Mouse (Mus musculus) right cerebral cortex, postnatal 25 days (tissue): Measurements from ENCODE around the gene R3hdm4.

ENCODE experiments used
- DNase-seq: peaks from one replicate; pipeline ENCODE4 v3.0.0; 2022

R3hdm4 gene

DNA sequence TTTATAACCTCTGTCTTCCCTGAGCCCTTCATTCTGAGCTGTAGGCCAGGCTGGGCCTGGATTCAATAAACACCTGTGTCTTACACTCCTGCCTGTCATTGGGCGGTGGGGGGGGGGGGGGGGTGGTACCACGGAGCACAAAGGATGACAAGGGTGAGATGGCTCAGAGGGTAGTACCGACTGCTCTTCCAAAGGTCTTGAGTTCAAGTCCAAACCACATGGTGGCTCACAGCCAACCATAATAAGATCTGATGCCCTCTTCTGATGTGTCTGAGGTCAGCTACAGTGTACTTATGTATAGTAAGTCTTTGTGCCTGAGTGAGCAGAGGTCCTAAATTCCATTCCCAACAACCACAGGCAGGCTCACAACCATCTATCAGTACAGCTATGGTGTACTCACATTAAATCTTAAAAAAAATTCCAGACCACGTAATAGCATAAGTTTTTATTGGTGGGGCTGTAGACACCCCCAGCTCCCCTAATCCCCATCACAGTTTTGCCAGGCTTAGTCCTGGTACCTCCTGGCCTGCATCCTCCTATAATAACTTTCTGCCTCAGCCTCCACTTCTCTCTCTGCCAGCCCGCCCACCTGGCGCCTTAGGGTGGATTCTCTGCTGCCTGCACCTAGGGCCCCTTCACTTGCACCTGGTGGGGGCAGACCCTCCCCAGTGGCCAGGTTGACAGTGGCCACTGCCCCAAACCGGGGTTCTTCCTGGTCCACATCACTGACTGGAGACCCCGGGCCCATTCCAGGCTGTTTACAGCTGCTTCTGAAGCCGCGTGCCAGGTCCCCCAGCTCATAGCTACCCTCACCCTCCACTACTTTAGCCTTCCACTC is 56.4 kb downstream of the R3hdm4 start:
- DNase-seq: no peak

DNA sequence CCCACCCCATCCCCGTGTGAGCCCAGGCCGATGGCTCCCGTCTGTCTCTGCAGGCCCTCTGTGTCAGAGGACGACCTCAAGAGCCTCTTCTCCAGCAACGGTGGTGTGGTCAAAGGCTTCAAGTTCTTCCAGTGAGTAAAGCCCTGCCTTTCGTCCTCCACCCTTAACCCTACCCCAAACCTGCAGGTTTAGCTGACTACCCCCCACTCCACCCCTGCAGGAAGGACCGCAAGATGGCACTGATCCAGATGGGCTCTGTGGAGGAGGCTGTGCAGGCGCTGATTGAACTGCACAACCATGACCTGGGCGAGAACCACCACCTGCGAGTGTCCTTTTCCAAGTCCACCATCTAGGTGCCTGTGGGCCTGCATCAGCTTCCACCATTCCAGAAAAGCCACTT is 58.1 kb downstream of the R3hdm4 start:
- no peak for DNase-seq

DNA sequence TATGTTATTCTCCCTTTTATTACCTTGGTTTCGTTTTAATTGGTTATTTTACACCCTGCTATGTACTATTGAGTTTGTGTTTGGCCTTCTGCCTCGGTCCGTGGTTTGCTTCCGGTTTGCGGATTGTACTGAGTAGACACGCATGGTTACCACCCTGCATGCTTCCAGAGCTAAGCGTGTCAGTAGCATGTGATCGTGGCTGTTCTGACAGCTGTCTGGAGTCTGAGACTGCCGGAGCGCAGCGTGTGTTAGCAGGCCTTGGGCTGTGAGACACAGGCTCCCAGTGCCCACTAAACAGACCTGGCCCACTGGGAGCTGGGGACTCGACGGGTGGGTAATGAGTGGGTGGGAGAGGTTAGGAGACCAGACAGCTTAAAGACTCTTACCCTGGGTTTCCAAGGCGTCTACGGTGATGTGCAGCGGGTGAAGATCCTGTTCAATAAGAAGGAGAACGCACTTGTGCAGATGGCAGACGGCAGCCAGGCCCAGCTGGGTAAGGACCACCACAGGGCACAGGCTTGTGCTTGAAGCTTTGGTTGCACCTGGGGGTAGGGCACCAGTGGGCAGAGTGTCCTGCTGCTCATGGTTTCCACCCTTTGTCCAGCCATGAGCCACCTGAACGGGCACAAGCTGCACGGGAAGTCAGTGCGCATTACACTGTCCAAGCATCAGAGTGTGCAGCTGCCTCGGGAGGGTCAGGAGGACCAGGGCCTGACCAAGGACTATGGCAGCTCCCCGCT is 58.8 kb downstream of the R3hdm4 start:
- no peak for DNase-seq

DNA sequence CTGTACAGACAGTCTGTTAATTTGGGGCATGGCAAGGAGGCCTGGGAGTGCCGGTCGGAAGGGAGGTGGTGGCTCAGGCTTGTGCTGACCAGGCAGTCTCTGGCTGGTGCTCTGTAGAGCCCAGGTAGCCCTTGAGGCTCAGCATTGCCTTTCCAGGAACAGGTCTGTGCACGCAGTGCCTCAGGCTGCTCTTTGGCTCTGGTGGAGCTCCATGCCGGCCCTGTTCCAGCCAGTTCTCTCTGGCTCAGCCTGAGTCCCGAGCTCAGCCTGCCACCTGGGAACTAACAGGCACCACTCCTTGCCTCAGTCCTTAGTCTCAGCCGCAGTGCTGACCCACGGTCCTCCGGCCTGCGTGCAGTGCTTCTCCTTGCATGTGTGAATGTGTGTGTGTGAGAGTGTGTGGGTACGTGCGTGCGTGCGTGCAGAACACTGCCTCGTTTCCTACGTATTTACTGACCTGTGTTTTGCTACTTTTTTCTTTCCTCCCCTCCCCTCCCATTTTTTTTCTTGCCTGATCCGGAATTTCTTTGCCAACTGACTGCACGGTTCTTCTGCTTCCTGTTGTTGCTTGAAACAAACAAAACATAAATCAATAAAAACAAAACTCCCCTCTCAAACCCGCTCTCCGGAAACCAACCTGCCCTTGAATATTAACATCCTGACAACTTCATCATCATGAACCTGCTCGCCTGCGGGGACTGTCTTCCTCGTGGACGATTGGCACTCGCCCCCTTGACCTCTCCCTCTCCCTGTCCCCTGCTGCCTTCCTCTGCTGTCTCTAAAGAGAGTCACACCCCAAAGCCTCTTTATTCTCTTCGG is 59.6 kb downstream of the R3hdm4 start:
- DNase-seq: no peak

DNA sequence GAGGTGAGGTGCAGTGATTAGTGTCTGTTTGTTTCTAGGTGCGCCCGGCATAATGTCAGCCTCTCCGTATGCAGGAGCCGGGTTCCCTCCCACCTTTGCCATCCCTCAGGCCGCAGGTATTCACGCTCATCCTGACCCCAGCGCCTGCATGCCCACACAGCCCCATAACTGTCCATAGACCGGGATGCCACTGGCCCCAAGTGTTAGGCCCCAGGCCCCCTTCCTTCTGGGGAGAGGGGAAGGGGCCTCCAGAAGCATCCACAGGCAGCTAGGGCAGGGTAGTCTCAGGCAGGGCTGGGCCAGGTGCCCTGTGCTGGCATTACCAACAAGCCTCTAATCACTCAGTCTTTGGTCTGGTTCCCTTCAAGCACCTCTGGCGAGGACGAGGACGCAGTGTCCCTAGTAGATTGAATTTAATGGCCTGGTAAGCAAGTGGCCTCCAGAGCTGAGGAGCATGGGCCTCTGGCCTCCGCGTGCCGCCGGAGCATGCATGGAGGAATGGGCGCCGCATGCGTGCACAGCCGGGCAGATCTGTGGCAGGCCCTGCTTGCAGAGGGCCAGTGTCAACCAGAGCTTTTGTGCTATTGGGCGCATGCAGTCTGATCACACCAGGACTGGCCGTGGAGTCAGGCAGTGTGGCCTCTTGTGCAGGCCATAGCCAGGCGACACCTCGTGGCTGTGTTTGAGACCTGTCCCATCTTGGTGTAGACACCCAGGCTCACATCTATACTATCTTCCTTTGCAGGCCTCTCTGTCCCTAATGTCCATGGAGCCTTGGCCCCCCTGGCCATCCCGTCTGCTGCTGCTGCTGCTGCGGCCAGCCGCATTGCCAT is 60.7 kb downstream of the R3hdm4 start:
- no peak for DNase-seq
